In genomic region chr19:21119477-21119876, GRCm38 (mm10) we compare ENCODE assay signal across 22 mouse cellular contexts.
DNase-seq lines count a peak whose midpoint lies in the region; ATAC-seq and TF ChIP-seq lines count a peak whose summit lies in the region.
"Had no signal": no experiment of that assay in that cellular context is flagged by ENCODE, and none has a peak within 500 bp of the region (broad histone marks: within the 10 kb centered on the region; RNA-seq: fewer than 3 reads in every experiment).

No protein-coding gene starts in this region.

- no peak overlapping the region for H3K9ac ChIP-seq in forebrain, postnatal 0 days
- no peak overlapping the region for H3K9ac ChIP-seq in forebrain, embryonic 16.5 days (replicated peaks; ENCODE audit: low read depth, low read length)
- H3K9ac ChIP-seq: forebrain, embryonic 15.5 days; kidney, embryonic 15.5 days; limb, embryonic 12.5 days; liver, embryonic 14.5 days; midbrain, embryonic 13.5 days had no signal

- H3K36me3 ChIP-seq in forebrain, postnatal 0 days (ENCODE audit: insufficient read depth), result no peaks in the 10 kb centered on the region
- no peaks in the 10 kb centered on the region for H3K36me3 ChIP-seq in forebrain, embryonic 16.5 days (ENCODE audit: control insufficient read depth, insufficient read depth)
- H3K36me3 ChIP-seq in myocyte (ENCODE audit: control insufficient read depth, insufficient read depth), result no peaks in the 10 kb centered on the region
- H3K36me3 ChIP-seq: forebrain, embryonic 15.5 days; G1E; hindbrain, embryonic 10.5 days; kidney, embryonic 15.5 days; limb, embryonic 12.5 days; midbrain, embryonic 13.5 days had no signal

- H3ac ChIP-seq in myocyte (ENCODE audit: control insufficient read depth, insufficient read length), result no peak overlapping the region

- no peak for TF ChIP-seq CTCF in forebrain, postnatal 0 days (IDR thresholded peaks at IDR 0.05; ENCODE audit: low read depth)

- H3K4me2 ChIP-seq in forebrain, postnatal 0 days (ENCODE audit: low read depth), result no peak overlapping the region
- no peak overlapping the region for H3K4me2 ChIP-seq in forebrain, embryonic 16.5 days (ENCODE audit: low read length)
- H3K4me2 ChIP-seq in myocyte (ENCODE audit: low read depth), result peak overlapping the region; percentile 57
- H3K4me2 ChIP-seq: forebrain, embryonic 15.5 days; kidney, embryonic 15.5 days; limb, embryonic 12.5 days; midbrain, embryonic 13.5 days had no signal

- intact Hi-C loops in left cerebral cortex, postnatal 25 days (cut with DNase I), result loop anchor here (5.0 kb wide), 1 partner anchor 153 kb away; the partner anchor contains the start of gene Zfand5

- no peaks in the 10 kb centered on the region for H3K9me3 ChIP-seq in forebrain, postnatal 0 days (ENCODE audit: low read length)
- H3K9me3 ChIP-seq in forebrain, embryonic 16.5 days (ENCODE audit: control insufficient read depth, low read length), result no peaks in the 10 kb centered on the region
- H3K9me3 ChIP-seq: forebrain, embryonic 15.5 days; G1E; hindbrain, embryonic 10.5 days; kidney, embryonic 15.5 days; limb, embryonic 12.5 days; midbrain, embryonic 13.5 days had no signal

- DNase-seq in forebrain, postnatal 0 days, result no peak
- DNase-seq in left cerebral cortex, postnatal 25 days (ENCODE audit: low spot score in 2 of 2), result peak; percentile 8 to 72
- no peak for DNase-seq in left cerebral cortex, adult 18-20 months (ENCODE audit: low spot score in 2 of 2)
- DNase-seq in NIH3T3 (ENCODE audit: low read depth) (peak; percentile 52), adipocyte (ENCODE audit: low spot score) (no peak)
- no peak for DNase-seq in spleen, adult 18-20 months
- DNase-seq: cerebellum, postnatal 10 days; embryo, embryonic 11 days; gastrocnemius, postnatal 14 days; layer of hippocampus, postnatal 36 days; retina, postnatal 1 day; thymus, adult 2 months had no signal

- no peak overlapping the region for H3K27ac ChIP-seq in forebrain, postnatal 0 days (ENCODE audit: low read depth, low read length)
- no peak overlapping the region for H3K27ac ChIP-seq in forebrain, embryonic 16.5 days (ENCODE audit: low read length)
- H3K27ac ChIP-seq: forebrain, embryonic 15.5 days; hindbrain, embryonic 10.5 days; kidney, embryonic 15.5 days; limb, embryonic 12.5 days; liver, embryonic 14.5 days; midbrain, embryonic 13.5 days had no signal

- H3K4me3 ChIP-seq in forebrain, postnatal 0 days (ENCODE audit: low read depth, low read length), result no peak overlapping the region
- no peak overlapping the region for H3K4me3 ChIP-seq in forebrain, embryonic 16.5 days (replicated peaks; ENCODE audit: low read length)
- no peak overlapping the region for H3K4me3 ChIP-seq in myocyte
- H3K4me3 ChIP-seq: forebrain, embryonic 15.5 days; hindbrain, embryonic 10.5 days; kidney, embryonic 15.5 days; limb, embryonic 12.5 days; midbrain, embryonic 13.5 days had no signal

- no peaks in the 10 kb centered on the region for H3K27me3 ChIP-seq in forebrain, postnatal 0 days (ENCODE audit: insufficient read depth, low read length)
- H3K27me3 ChIP-seq in forebrain, embryonic 16.5 days (replicated peaks; ENCODE audit: control insufficient read depth, insufficient read depth, low read length), result no peaks in the 10 kb centered on the region
- H3K27me3 ChIP-seq in myocyte (ENCODE audit: control insufficient read depth, insufficient read depth, insufficient read length), result no peaks in the 10 kb centered on the region
- H3K27me3 ChIP-seq: forebrain, embryonic 15.5 days; kidney, embryonic 15.5 days; limb, embryonic 12.5 days; midbrain, embryonic 13.5 days had no signal

- 58% methylated on average over 6 of the region's 6 CpGs for WGBS in forebrain, postnatal 0 days
- 54% methylated on average over 6 of the region's 6 CpGs for WGBS in forebrain, embryonic 16.5 days

- H3K79me2 ChIP-seq in myocyte (ENCODE audit: control insufficient read depth, insufficient read depth), result no peaks in the 10 kb centered on the region

- ATAC-seq in forebrain, postnatal 0 days, result peak; percentile 36; the same call in 1 of the 2 replicates
- ATAC-seq in forebrain, embryonic 16.5 days, result no peak
- ATAC-seq: forebrain, embryonic 15.5 days; lung, postnatal 0 days; midbrain, embryonic 13.5 days had no signal

- no peak for TF ChIP-seq POLR2A in myocyte (IDR thresholded peaks at IDR 0.05; ENCODE audit: insufficient read length, low read depth)

- H3K4me1 ChIP-seq in forebrain, postnatal 0 days (ENCODE audit: insufficient read depth), result no peaks in the 10 kb centered on the region
- H3K4me1 ChIP-seq in forebrain, embryonic 16.5 days (replicated peaks; ENCODE audit: control insufficient read depth, insufficient read depth, low read length), result no peaks in the 10 kb centered on the region
- H3K4me1 ChIP-seq: forebrain, embryonic 15.5 days; hindbrain, embryonic 10.5 days; kidney, embryonic 15.5 days; limb, embryonic 12.5 days; midbrain, embryonic 13.5 days had no signal

TF ChIP-seq in myocyte, 11 proteins besides CTCF, POLR2A, EP300 and RAD21:
- TF ChIP-seq TCF12 (IDR thresholded peaks at IDR 0.05; ENCODE audit: insufficient read depth, poor library complexity, severe bottlenecking), result no peak
- TF ChIP-seq CEBPB (IDR thresholded peaks at IDR 0.05; ENCODE audit: insufficient read depth, poor library complexity, severe bottlenecking), result no peak
- TF ChIP-seq MYOG (IDR thresholded peaks at IDR 0.05; ENCODE audit: control insufficient read depth in 1 of 3, insufficient read depth in 1 of 3, insufficient read length in 2 of 3, low read depth in 2 of 3), result no peak
- TF ChIP-seq MYOD1 (IDR thresholded peaks at IDR 0.05; ENCODE audit: control insufficient read depth in 1 of 3, insufficient read length in 2 of 3, low read depth in 2 of 3), result no peak
- TF ChIP-seq TCF3 (IDR thresholded peaks at IDR 0.05; ENCODE audit: insufficient read length, low read depth), result no peak
TF ChIP-seq in myocyte: peak in this region for 0.

Comparison
In these comparisons a context has a peak if more than half of its experiments do, and no peak if none do; other contexts are left out.
1. DNase-seq: peak in left cerebral cortex, postnatal 25 days (2 of 2) and NIH3T3 (single experiment); none in forebrain, postnatal 0 days (single experiment), left cerebral cortex, adult 18-20 months (0 of 2), adipocyte (single experiment) and spleen, adult 18-20 months (0 of 2).